Mouse (Mus musculus): Measurements from ENCODE around the gene Nom1. TPM values are rescaled to one million over a fixed set of nuclear protein-coding genes. Genes with fewer than 3 reads are reported as not detected.

The Nom1 gene
- polyA plus RNA-seq, 1 experiment: 8.0 TPM

Other genes with a start within 250 kb of the Nom1 start
- gene Rnf32, start 238.7 kb upstream of the Nom1 start, polyA plus RNA-seq (2012; rRNA removed): 1.9 and 2.3 TPM in 2 replicates
- gene Lmbr1, start 56.3 kb upstream of the Nom1 start, polyA plus RNA-seq (2012; rRNA removed): 5.6 and 7.8 TPM in 2 replicates
- gene Mnx1, start 43.8 kb downstream of the Nom1 start, polyA plus RNA-seq (2012; rRNA removed): not detected in 2 replicates
- 16.0 and 16.8 TPM in 2 replicates for gene Ube3c, start 134.6 kb downstream of the Nom1 start, polyA plus RNA-seq (2012; rRNA removed)